Mouse (Mus musculus): Measurements from ENCODE around the gene Hnrnpl.
A peak's percentile ranks its signal among the peaks of the same experiment; 100 is the strongest.

Hnrnpl gene

DNA sequence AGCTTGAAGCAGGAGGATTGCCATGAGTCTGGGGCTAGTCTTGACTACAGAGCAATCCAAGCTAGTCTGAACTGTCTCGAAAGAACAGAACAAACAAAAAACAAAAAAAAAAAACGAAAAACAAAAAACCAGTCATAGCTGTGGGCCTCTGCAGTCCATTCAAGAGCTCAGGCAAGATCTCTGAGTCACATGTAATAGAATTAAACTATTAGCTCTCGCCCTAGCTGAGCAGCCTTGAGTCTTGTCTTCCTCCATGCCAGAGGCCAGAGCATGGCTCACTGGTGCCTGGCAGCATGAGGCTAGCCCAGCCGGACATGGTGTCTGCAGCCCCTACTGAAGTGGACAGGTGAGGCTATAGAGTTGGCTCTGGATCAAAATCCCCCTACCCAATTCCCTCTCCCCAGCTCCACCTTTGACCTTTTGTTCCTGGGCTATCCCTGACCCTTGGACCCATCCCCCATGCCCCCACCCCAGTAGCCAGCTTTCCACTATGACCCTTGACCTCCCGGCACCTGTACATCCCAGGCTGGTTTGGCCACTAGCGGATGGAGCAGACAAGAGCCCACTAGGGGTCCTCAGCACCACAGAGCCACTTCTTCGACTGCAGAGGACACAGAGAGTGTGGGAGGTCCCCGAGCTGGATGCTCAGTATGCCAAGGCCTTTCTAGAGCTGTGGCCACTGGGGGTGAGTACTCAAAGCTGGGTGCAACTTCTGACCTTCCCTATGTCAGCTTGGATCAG is 18.1 kb upstream of the Hnrnpl start:
- peak; percentile 50 for DNase-seq

DNA sequence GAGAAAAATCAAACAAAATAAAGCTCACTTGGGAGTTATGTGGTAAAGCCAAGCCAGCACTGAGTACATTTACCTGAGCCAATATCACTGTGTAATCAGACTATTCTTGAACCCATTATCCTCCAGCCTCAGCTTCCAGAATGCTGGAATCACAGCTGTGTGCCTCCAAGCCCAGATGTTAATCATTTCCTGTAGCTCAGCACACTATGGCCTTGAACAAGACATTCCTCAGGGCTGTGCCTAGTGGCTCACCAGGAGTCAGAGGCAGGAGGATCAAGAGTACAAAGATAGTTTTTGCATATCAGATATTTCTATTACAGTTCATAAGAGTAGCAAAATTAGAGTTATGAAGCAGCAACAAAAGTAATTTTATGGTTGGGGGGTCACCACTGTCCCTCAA is 16.6 kb upstream of the Hnrnpl start:
- no peak for DNase-seq

DNA sequence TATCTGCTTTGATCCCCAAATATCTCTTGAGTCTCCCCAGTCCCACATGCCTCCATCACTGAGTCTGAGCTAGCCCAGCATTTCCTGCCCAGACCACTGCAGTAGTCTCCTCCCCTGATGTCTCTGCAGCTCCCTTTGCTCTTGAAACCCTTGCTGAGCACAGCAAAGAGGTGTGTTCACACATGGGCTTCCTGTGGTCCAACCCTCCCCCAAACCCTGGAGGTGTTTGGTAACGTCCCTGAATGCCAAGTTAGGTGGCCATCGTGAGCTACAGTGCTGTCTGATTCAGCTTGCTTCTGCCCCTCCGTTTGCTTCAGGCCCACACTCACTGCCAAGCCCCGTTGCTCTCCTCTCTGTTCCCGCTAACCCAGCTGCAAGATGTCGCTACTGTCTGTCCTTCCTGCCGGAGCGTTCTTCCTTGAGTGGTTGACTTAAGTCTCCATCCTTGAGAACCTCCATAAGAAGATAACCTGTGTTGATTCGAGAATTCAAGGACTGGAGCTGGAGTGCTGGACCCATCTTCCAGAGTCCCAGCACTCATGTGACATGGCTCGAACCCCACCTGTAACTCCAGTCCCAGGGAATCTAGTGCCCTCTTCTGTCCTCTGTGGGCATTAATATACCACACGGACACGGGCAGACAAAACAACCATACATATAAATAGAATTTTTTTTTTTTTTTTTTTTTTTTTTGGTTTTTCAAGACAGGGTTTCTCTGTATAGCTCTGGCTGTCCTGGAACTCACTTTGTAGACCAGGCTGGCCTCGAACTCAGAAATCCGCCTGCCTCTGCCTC is 15.8 kb upstream of the Hnrnpl start:
- DNase-seq: no peak

DNA sequence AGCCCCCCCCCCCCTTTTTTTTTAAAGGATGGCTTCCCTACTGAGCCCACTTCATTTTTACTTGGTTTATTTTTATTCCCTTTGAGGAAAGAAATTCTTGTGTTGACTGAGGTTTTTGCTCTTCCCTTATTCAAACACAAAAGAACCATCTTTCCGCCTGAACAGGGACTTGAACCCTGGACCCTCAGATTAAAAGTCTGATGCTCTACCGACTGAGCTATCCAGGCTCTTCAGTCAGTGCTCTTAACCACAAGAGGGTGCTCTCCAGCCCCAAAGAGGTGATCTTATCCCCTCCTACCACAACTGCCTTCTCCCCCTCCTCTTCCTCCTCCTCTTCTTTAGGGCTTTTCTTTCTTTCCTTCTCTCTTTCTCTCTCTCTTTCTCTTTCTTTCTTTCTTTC is 14.5 kb upstream of the Hnrnpl start:
- DNase-seq: peak; percentile 58

DNA sequence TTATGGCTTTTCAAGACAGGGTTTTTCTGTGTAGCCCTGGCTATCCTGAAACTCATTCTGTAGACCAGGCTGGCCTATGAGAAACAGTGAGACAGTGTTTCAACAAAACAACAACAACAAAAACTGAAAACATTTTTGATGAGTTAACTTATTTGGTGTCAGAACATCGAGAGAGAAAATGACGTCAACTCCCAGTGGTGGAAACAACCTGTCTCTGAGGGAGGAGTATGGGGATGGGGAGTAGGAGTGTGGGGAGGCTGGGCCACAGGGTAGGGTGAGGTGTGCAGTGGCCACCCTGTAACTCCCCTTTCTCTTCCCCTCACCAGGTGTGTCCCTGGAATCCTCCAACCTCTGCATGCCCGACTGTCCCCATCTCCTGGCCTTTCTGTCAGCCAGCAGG is 13.8 kb upstream of the Hnrnpl start:
- DNase-seq: no peak

DNA sequence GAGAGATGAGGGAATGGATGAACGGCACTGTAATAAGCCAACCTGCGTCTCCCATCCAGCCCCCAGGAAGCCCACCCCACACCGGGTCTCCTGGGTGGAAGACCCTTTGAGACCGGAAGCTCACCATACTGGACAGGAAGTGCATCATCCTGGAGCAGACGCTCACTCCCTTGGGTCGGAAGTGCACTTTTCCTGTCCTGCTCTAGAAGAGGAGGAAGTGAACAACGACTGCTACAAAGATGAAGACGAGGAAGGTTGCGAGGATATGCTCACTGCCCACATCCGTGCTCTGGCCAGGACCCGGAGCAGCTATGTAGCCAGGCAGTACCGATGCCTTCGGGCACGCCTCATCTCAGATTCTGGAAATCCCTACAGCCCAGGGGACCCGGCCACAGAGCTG is 12.5 kb upstream of the Hnrnpl start:
- peak; percentile 41 for DNase-seq

DNA sequence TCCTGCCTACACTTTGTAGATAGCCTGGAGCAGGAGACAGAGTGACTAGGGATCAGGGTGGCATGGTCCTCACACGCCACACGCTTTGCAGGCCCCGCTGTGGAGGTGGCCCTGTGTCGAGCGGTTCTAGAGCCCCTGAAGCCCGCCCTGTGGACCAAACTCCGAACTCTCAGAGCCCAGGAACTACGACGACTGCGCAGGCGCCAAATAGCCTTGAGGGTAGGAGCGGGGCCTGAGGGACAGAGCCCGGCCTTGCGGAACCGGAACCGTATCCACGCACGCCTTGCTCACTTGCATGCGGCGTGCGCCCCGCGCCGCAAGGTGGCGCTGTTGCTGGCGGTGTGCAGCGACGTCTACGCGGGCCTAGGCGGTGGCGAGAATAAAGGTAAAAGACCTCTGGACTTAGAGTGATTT is 11.8 kb upstream of the Hnrnpl start:
- peak; percentile 92 for DNase-seq

DNA sequence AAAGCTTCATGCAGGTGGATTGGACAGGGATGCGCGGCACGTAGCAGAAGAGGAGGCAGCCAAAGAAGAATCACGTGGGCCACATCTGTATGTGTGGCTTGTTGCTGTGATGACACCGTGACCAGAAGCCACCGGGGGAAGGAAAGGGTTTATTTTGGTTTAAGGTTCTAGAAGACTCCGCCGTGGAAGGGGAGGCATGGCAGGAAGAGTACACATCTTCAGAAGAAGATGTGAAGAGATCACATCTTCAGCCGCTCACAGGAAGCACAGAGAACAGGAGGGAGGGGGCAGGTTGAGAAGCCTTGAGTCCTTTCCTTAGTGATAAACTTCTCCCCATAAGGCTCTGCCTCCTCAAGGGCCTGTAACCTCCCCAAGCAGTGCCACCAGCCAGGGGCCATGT is 8.3 kb upstream of the Hnrnpl start:
- DNase-seq: no peak

DNA sequence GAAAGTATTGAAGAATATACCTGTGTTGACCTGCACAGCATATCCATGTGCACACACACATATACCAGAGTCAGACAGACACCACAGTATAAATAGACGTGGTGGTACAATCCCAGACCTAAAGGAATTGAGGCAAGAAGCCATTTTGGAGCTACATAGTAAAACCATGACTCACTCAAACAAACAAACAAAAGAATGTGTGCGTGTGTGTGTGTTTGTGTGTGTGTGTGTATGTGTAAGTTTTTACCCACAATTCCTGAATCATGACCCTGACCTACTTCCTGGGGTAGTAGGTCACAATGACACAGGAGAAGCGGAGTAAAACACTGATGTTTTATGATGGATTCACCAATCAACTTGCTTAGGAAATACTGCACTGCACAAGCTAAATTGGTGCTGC is 6.9 kb upstream of the Hnrnpl start:
- DNase-seq: no peak

DNA sequence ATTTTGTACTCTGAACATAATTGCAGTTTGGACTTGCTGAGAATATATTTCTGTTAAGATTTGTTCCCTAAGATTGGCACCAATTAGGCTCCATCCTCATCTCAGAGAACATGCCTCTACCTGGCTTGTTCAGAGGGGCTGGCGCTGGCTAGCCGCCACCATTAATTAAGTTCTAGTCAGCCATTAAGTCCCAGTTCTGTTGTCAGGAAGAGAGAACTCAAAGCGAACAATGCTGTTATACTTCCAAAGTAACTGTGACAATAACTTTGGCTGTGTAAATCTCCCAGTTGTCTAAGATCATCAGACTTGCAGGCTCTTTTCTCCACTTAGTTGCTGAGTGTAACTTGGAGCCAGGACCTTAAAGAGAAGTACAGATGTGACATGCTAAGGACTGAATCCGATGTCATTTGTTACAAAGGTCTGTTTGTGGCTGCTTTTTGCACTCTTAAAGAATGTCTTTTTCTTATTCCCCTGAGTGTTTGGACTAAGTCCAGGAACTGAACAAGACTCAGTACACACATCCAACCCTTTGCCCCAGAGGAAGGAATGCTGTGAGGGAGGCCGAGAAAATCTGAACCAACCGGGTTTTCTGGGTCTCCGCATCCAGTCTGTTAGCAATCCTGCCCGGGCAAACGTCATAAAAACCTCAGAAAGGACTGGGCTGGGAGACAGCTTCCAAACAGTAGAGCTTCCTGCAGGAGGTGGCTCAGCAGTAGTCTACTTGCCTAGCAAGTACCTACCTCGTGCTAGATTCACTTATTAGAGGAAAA is 6.3 kb upstream of the Hnrnpl start:
- peak; percentile 88 for DNase-seq

DNA sequence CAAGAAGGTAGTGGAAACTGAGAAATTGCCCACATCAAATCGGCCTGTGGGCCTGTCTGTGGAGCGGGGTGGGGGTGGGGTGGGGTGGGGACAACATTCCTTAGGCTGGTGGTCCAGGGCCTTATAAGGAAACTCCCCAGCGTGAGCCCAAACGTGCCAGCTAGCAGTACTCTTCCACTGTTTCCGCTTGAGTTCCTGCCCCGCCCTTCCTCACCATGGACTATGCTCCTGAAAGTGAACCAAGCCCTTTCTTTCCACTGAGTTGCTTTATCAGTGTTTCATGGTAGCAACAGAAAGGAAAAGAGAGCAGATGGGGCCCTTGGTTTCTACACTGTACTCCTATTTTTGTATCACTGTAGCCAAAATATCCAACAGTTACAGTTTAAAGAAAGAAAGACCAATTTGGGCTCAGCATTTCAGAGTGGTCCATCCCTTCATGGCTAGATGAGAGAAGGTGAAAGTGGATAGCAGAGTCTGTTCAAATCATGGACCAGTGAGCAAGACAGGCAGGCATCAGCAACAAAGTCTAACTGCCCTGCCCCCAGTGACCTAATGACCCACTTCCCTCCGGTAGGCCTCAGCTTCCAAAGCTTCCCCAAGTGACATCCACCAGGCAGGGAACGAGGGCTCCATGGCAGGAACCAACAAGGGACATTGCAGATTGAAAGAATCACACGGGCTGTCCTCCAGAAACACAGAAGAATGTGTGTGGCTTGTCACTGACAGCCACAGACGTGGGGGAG is 5.3 kb upstream of the Hnrnpl start:
- peak; percentile 89 for DNase-seq

DNA sequence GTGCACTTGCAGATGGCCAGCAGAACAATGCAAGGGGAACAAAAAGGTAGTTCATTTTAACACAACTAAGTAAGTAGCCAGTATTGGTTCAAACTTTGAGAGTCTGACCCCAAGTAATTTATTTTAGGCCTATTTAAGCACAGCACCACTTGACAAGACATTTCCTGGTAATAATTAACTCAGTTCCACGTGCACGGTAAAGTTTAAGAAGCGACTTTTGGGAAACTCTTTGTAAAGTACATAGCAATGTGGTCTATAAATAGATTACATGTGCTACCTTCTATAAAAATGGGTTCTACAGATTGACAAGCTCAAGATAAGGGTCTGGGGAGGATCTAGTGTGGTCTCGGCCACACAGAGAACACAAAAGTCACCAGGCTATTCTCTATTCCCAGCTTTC is 4.6 kb upstream of the Hnrnpl start:
- DNase-seq: peak; percentile 25

DNA sequence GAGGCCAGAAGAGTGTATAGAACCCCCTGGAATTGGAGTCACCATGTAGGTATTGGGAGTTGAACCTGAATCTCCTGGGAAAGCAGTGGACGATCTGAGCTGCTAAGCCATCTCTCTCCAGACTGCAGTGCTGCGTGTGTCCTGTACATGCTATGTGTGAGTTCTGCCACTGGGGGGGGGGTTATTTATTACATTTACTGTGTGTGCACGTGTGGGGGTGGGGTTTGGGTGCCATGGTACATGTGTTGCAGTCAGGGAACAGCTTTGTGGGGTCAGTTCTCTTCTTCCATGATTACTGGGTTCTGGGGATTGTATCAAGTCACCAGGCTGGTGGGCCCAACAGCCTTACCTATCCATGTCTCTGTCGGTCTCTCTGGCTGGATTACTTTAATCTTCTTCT is 1.5 kb upstream of the Hnrnpl start:
- no peak for DNase-seq

DNA sequence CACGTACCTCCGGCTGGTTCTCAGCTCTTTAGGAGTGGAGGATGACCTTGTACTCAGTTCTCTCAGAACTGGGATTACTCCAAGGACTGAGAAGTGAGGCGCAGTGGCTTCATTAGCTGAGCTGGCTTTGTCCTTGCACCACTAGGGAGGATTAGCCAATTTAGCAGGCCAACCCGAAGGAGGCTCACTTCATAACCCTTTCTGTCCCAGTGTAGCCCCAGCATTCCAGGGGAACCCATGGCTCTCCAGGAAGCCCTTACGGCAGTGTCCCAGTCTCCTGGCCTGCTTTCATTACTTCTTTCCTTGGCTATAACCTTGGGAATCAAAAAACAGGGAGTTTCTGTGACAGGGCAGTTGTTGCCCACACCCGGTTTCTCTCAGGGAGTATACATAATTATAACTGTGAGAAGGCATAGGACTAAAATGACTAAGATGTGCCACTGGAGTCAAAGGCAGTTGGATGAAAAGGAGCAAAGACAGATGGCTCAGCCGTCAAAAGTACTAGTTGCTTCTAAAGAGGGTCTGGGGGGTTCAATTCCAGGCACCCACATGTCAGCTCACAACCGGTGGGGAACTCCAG is 610 bp upstream of the Hnrnpl start:
- DNase-seq: no peak

DNA sequence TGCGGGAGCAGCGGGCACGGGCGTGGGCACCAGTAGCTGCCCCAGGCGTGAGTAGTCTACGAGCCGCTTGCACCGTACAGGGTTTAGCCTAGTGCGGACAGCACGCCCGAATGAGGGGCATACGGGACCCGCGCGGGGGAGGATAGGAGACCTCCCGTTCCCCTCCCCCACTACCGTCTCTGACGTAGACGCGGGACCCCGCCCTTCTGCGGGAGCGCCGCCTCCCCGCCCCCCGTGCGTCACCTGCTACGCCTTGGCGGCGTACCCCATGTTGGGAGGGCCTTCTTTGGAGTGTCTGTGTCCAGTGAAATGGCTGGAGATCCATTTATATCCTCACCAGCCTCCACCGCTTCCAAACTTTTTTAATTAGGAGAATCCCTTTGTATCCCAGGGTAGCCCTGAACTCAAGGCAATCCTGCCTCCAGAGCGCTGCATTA is 634 bp downstream of the Hnrnpl start:
- peak; percentile 97 for DNase-seq

DNA sequence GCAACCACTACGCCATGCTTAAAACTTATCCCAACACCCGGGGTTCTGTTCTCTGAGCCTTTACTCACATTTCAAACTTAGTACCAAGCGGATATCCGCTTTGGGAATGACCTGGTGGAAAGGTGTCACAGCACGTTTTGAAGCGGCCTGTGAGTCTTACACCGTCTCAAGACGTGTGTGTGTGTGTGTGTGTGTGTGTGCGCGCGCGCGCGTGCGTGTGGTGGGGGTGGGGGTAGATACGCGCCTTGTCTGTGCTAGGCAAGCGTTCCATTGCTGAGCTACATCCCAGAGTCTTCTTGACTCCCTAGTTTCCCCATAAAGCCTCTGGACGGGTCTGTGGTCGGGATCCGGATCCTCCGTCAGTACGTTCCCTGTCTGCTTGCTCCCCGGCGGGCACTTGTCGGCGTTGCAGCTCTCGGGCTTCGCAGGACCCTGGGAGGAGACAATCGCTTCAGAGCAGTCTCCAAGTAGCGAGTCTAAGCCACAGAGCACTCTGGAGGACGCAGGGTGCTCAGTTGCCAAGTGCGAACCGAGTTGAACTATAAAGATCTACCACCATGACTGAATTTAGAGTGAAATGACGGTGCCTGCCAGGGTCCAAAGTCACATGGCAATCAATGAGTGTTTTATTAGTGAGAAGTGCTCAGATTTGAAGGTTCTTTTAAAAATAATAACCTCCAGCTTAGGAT is 1.2 kb downstream of the Hnrnpl start:
- peak; percentile 77 for DNase-seq

DNA sequence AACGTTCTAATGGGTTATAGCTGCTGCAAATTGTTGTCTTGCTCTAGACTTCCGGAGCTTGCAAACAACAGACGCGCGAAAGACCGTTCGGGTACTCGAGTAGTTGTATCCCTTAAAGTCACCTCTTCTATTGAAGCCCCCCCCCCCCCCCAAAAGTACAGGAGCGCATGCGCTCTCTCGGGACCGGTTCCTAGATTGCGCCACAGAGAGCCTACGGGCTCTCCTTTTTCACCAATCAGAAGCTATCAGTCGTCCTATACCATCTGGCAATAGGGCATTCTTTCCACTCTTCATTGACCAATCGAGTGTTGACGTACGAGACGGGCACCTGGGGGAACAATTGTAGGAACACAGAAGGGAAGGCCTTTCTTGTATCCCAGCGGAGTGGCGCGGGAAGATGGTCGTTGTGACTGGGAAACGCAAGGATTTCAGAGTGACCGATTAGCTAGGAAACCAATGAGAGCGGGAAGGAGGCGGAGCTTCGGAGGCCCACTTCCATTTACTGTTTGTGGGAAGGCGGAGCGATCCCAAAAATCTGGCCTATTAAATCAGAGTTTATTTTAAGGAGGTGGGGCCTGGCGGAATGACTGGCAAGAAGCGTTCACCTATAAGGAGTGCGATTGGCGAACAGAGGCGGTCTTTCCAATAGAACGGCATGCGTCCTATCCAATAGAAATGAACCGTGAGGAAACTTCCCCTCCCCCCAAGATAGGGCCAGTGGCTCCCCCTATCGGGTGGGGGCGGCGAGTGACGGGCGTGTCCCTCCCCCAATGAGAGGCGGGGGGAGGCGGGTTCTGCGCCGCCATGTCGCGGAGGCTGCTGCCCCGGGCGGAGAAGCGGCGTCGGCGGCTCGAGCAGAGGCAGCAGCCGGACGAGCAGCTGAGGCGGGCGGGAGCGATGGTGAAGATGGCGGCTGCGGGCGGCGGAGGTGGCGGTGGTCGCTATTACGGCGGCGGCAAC is 2.0 kb downstream of the Hnrnpl start:
- DNase-seq: peak; percentile 99

DNA sequence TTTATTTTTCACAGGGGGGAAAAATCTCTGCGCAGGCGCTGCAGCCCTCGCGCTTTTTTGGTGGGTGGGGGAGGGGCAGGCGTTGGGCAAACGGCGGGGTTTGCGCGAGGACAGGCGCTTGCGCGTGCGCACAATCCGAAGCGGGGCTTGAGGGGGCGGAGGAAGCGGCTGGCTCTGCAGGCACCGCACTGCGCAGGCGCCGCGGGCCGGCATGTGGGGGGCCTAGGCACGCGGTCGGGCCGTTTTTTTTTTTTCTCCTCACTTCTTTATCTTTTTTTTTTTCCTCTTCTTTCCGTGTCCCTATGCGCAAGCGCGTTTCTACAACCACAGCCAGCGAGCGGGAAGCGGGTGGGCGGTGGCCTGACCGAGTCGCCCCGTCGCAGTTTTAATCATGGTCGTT is 2.9 kb downstream of the Hnrnpl start:
- DNase-seq: peak; percentile 95

DNA sequence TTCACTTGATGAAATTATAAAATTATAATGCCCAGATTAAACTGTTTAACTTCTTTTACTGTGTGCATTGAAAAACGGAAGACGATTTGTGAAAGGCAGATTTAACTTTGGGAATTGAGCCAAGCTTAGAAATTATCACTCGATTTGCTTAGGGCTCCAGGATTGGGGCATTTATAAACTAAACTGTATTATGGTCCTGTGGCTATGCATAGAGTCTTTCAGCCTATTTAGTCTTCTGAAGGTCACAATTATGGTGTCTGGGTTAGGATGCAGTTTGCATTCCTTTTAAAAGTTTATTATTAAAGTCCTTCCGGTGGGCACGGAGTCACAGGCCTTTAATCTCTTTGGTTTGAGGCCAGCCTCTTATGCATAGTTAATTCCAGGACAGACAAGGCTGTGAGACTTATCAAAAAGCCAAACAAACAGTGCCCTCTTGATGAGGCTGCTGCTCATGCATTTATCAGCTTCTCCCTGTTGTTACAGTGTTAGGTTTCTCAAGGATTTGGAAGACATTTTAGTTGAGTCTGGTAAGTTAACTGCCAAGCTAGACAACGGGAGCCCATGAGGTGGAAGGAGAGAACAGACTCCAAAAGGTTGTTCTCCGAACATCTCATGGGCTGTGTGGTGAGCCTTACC is 3.4 kb downstream of the Hnrnpl start:
- DNase-seq: no peak

DNA sequence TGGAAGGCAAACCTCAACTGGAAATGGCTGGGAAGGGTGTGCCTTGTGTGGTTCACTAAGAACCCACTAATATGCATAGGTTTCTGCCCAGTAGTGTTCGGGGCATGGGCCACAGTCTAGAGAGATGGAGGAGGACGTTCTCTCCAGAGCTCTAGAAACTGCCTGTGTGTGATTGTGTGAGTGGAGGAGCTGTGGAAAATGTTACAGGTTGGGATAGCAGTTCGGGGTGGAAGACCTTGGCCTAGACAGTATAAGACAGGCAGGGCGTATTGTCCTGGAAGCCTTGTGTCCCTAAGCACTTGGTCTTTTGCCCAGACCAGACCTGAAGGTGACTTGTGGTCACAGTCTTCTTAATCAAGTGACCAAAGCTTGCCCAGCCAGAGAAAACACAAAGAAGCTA is 4.1 kb downstream of the Hnrnpl start:
- no peak for DNase-seq
